Mouse (Mus musculus) heart, postnatal 36 days (tissue): ENCODE results near the gene Erbb3. TPM values are rescaled to one million over a fixed set of nuclear protein-coding genes. Genes with fewer than 3 reads are reported as not detected.

Source experiments
- DNase-seq, 2 experiments: peaks; one replicate each; pipeline ENCODE4 v3.0.0; 2021 to 2022
- intact Hi-C: fragments of 180-260 bp; cut with DNase I; formaldehyde crosslinking; loops from one replicate; pipeline ENCODE4 v1.15.1; 2025
- microRNA-seq, 2 experiments: library from miRNA; unstranded; fragments of <30 nt; microRNA quantifications; one replicate each; pipeline ENCODE4 v1.2.0; 2021; ENCODE audit warnings: borderline number of aligned reads in 2 of 2
- total RNA-seq, 2 experiments: library from RNA; stranded (reverse); gene quantifications; 2 replicates each; pipeline ENCODE4 v1.2.3; 2021

The Erbb3 gene
- total RNA-seq, 2 experiments from 2014 or later = 8.9 to 9.2 TPM

- DNase-seq = no peak
- intact Hi-C loops = no loop called here
Observed at GRCm38 (mm10) chr10:128538340-128538870, 51.0 kb downstream of the Erbb3 start.

- intact Hi-C loops = loop anchor here (1.0 to 2.0 kb wide), 3 partner anchors 17 to 77 kb away; partner anchors contain the start of gene Smarcc2
- peak; percentile 88 to 91 for DNase-seq
Observed at GRCm38 (mm10) chr10:128536266-128536940, 53.0 kb downstream of the Erbb3 start.

GRCm38 (mm10) chr10:128535624-128536265, 53.7 kb downstream of the Erbb3 start:
- intact Hi-C loops = loop anchor here (1.0 to 2.0 kb wide), 3 partner anchors 16 to 76 kb away; partner anchors contain the start of gene Smarcc2
- no peak for DNase-seq

- no peak for DNase-seq
- intact Hi-C loops = no loop called here
Observed at GRCm38 (mm10) chr10:128535206-128535605, 54.2 kb downstream of the Erbb3 start.

GRCm38 (mm10) chr10:128526366-128527356, 62.8 kb downstream of the Erbb3 start:
- DNase-seq = no peak
- intact Hi-C loops = loop anchor here (5.0 kb wide), 1 partner anchor 34 kb away; the partner anchor contains the start of gene Myl6

- intact Hi-C loops = loop anchor here (2.0 to 5.0 kb wide), 2 partner anchors 23 to 33 kb away; partner anchors contain the start of gene Myl6
- DNase-seq = peak; percentile 87 to 91
Observed at GRCm38 (mm10) chr10:128525671-128526308, 63.7 kb downstream of the Erbb3 start, which contains the start of gene Esyt1. Gene Esyt1 (minus strand): TSS chr10:128525871.

GRCm38 (mm10) chr10:128524732-128525662, 64.5 kb downstream of the Erbb3 start:
- intact Hi-C loops = loop anchor here (2.0 to 5.0 kb wide), 2 partner anchors 22 to 33 kb away; partner anchors contain the start of gene Myl6
- DNase-seq = peak; percentile 61 to 64

- DNase-seq = no peak
- intact Hi-C loops = loop anchor here (2.0 kb wide), 1 partner anchor 21 kb away; no protein-coding TSS in a partner anchor
Observed at GRCm38 (mm10) chr10:128524111-128524731, 65.2 kb downstream of the Erbb3 start.

GRCm38 (mm10) chr10:128522351-128522750, 67.1 kb downstream of the Erbb3 start:
- intact Hi-C loops = no loop called here
- DNase-seq = no peak

- no peak for DNase-seq
- intact Hi-C loops = no loop called here
Observed at GRCm38 (mm10) chr10:128520591-128520990, 68.9 kb downstream of the Erbb3 start.

- intact Hi-C loops = loop anchor here (1.0 kb wide), 1 partner anchor 17 kb away; no protein-coding TSS in a partner anchor
- DNase-seq = peak; percentile 58 to 59
Observed at GRCm38 (mm10) chr10:128518833-128519232, 70.6 kb downstream of the Erbb3 start.

Small RNAs within 50 kb of the gene (microRNA-seq; reads per million reads assigned to microRNA genes)
- gene Gm47275 (0 reads per million in 2 experiments), gene Mir6917 (0 reads per million in 2 experiments)

Other genes with a start within 250 kb of the Erbb3 start
- 100 to 1,000 TPM; 304 to 339 TPM for gene Coq10a, start 220.7 kb downstream of the Erbb3 start, total RNA-seq
- 10 to 100 TPM; 41.2 to 43.2 TPM for gene Ankrd52, start 212.5 kb downstream of the Erbb3 start, total RNA-seq
- not detected for gene Slc39a5, start 188.4 kb downstream of the Erbb3 start, total RNA-seq
- gene Nabp2, start 178.2 kb downstream of the Erbb3 start, total RNA-seq = 10 to 100 TPM; 44.6 to 49.6 TPM
- gene Rnf41, start 178.0 kb downstream of the Erbb3 start, total RNA-seq = 10 to 100 TPM; 16.3 to 18.3 TPM
- 10 to 100 TPM; 79.8 to 82.7 TPM for gene Smarcc2, start 130.4 kb downstream of the Erbb3 start, total RNA-seq
- gene Myl6, start 95.5 kb downstream of the Erbb3 start, total RNA-seq = 100 to 1,000 TPM; 267 to 286 TPM
- 1 to 10 TPM; 2.8 to 3.2 TPM for gene Myl6b, start 91.0 kb downstream of the Erbb3 start, total RNA-seq
- 10 to 100 TPM; 19.3 TPM for gene Esyt1, start 63.8 kb downstream of the Erbb3 start, total RNA-seq
- 1 to 10 TPM; 7.2 to 8.8 TPM for gene Zc3h10, start 41.9 kb downstream of the Erbb3 start, total RNA-seq
- 1,000 to 10,000 TPM; 1,509 to 1,535 TPM for gene Rpl41, start 40.3 kb downstream of the Erbb3 start, total RNA-seq
- 10 to 100 TPM; 43.4 to 50.5 TPM for gene Pa2g4, start 23.7 kb downstream of the Erbb3 start, total RNA-seq
- 100 to 1,000 TPM; 246 to 289 TPM for gene Rps26, start 37.1 kb upstream of the Erbb3 start, total RNA-seq
- under 1 TPM; 0.62 to 0.69 TPM for gene Ikzf4, start 56.3 kb upstream of the Erbb3 start, total RNA-seq
- gene Suox, start 84.4 kb upstream of the Erbb3 start, total RNA-seq = 10 to 100 TPM; 23.7 to 27.0 TPM
- 10 to 100 TPM; 80.8 to 81.1 TPM for gene Rab5b, start 106.6 kb upstream of the Erbb3 start, total RNA-seq
- under 1 TPM; 0.46 to 0.50 TPM for gene Pmel, start 114.5 kb upstream of the Erbb3 start, total RNA-seq
- gene Cdk2, start 115.4 kb upstream of the Erbb3 start, total RNA-seq = 10 to 100 TPM; 13.8 to 13.9 TPM
- 10 to 100 TPM; 11.5 to 12.8 TPM for gene Dgka, start 155.2 kb upstream of the Erbb3 start, total RNA-seq
- gene Pym1, start 158.2 kb upstream of the Erbb3 start, total RNA-seq = 1 to 10 TPM; 7.8 to 9.7 TPM
- gene Mmp19, start 201.3 kb upstream of the Erbb3 start, total RNA-seq = 1 to 10 TPM; 3.5 to 4.0 TPM
- gene Dnajc14, start 214.4 kb upstream of the Erbb3 start, total RNA-seq = 10 to 100 TPM; 32.8 to 36.4 TPM
- gene Tmem198b, start 214.7 kb upstream of the Erbb3 start, total RNA-seq = 1 to 10 TPM; 6.8 to 7.0 TPM
- 10 to 100 TPM; 38.0 to 39.1 TPM for gene Sarnp, start 227.7 kb upstream of the Erbb3 start, total RNA-seq
- gene Ormdl2, start 232.0 kb upstream of the Erbb3 start, total RNA-seq = 1 to 10 TPM; 7.9 to 8.0 TPM